Mouse (Mus musculus) erythroblast, embryonic 14.5 days (primary cell): ENCODE measurements at regions not wholly inside any gene's neighbourhood (a gene's known extent, or its start where the extent isn't known, plus 50 kb on each side); places are given as distances from the start of the nearest gene placed in this dataset.

ENCODE experiments used
- GATA1 ChIP-seq: IDR thresholded peaks from 2 replicates; pipeline ENCODE4 v1.6.1; 2012; ENCODE audit warnings: low read length, inconsistent platforms, mixed read lengths
- TAL1 ChIP-seq: IDR thresholded peaks from 3 replicates; pipeline ENCODE4 v1.6.1; 2012; ENCODE audit warnings: low read length, inconsistent platforms, mixed read lengths

GRCm38 (mm10) chr16:21074779-21075148, 79.0 kb downstream of the Teddm3 start:
- no peak for TF ChIP-seq TAL1
- no peak for TF ChIP-seq GATA1
